17 mouse cellular contexts compared by ENCODE assay signal in genomic region chr19:57322491-57322890, GRCm38 (mm10).
"Had no signal": no experiment of that assay in that cellular context is flagged by ENCODE, and none has a peak within 500 bp of the region (broad histone marks: within the 10 kb centered on the region; RNA-seq: fewer than 3 reads in every experiment).

No protein-coding gene starts in this region.

- H3K4me3 ChIP-seq: liver, embryonic 15.5 days; midbrain, embryonic 10.5 days; midbrain, embryonic 12.5 days; myocyte; neural tube, embryonic 13.5 days; neural tube, embryonic 15.5 days had no signal

- H3K4me2 ChIP-seq: liver, embryonic 15.5 days; lung, embryonic 14.5 days; midbrain, embryonic 12.5 days; neural tube, embryonic 13.5 days; neural tube, embryonic 15.5 days had no signal

- H3K27me3 ChIP-seq: liver, embryonic 15.5 days; midbrain, embryonic 12.5 days; neural tube, embryonic 13.5 days; neural tube, embryonic 15.5 days had no signal

- ATAC-seq: midbrain, embryonic 16.5 days had no signal

- H3K36me3 ChIP-seq: liver, embryonic 15.5 days; midbrain, embryonic 10.5 days; midbrain, embryonic 12.5 days; neural tube, embryonic 13.5 days; neural tube, embryonic 15.5 days had no signal

- H3K4me1 ChIP-seq: midbrain, embryonic 12.5 days; neural tube, embryonic 13.5 days; neural tube, embryonic 15.5 days had no signal

- H3K9ac ChIP-seq: liver, embryonic 15.5 days; lung, embryonic 14.5 days; midbrain, embryonic 12.5 days; neural tube, embryonic 13.5 days; neural tube, embryonic 15.5 days had no signal

- DNase-seq: lung, adult 18-20 months; lung, embryonic 14.5 days; lung, postnatal 10 days; lung, postnatal 4 days; right cerebral cortex, adult 18-20 months; right cerebral cortex, postnatal 25 days; right cerebral cortex, postnatal 4 days; spleen, adult 18-20 months; thymus, adult 2 months; thymus, postnatal 25 days had no signal

- H3K27ac ChIP-seq: midbrain, embryonic 10.5 days; midbrain, embryonic 12.5 days; neural tube, embryonic 13.5 days; neural tube, embryonic 15.5 days had no signal

- H3K9me3 ChIP-seq: liver, embryonic 15.5 days; midbrain, embryonic 10.5 days; midbrain, embryonic 12.5 days; neural tube, embryonic 13.5 days; neural tube, embryonic 15.5 days had no signal
